Mouse (Mus musculus) C2C12 (cell line): ENCODE measurements at regions not wholly inside any gene's neighbourhood (a gene's known extent, or its start where the extent isn't known, plus 50 kb on each side); places are given as distances from the start of the nearest gene placed in this dataset.

Experiments used
- CEBPB ChIP-seq: IDR thresholded peaks from one replicate; pipeline ENCODE4 v1.6.1; 2011; ENCODE audit warnings: low read depth, mild to moderate bottlenecking, control low read depth, moderate library complexity
- CTCF ChIP-seq: IDR thresholded peaks from one replicate; pipeline ENCODE4 v1.5.1; 2011; ENCODE audit not compliant: control insufficient read depth, insufficient read depth, insufficient read length
- MAX ChIP-seq: IDR thresholded peaks from one replicate; pipeline ENCODE4 v1.6.1; 2011; ENCODE audit warnings: mild to moderate bottlenecking, control low read depth
- MYOD1 ChIP-seq: IDR thresholded peaks from one replicate; pipeline ENCODE4 v1.6.1; 2011; ENCODE audit warnings: low read depth; ENCODE audit not compliant: control insufficient read depth, insufficient read length
- MYOG ChIP-seq: IDR thresholded peaks from one replicate; pipeline ENCODE4 v1.6.1; 2011; ENCODE audit not compliant: control insufficient read depth, insufficient read length; ENCODE audit errors: extremely low read depth
- USF1 ChIP-seq: IDR thresholded peaks from one replicate; pipeline ENCODE4 v1.6.1; 2011; ENCODE audit warnings: low read depth, mild to moderate bottlenecking, control low read depth, moderate library complexity

DNA sequence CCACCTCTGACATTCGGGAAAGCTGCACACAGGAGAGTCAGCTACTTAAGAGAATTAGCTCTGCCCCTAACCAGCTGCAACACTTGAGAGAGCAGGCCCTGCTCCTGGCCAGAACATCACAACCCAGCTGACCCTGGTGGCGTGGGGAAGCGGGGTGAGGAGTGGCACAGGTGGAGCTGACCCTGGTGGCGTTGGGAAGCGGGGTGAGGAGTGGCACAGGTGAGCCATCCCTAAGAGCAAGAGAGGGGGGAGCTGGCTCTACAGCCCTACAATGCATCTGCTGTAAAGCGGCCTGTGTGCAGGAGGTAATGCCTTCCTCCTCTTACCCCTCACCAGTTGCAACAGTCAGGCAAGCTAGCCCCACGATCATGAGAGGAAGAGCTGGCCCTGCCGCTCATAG, 293.5 kb upstream of the N6amt1 start:
- no peak for TF ChIP-seq CTCF
- no peak for TF ChIP-seq MAX
- TF ChIP-seq USF1, result no peak
- no peak for TF ChIP-seq CEBPB
- no peak for TF ChIP-seq MYOG
- TF ChIP-seq MYOD1, result no peak
